Mouse (Mus musculus): ENCODE measurements around the gene Madd.

Madd gene

DNA sequence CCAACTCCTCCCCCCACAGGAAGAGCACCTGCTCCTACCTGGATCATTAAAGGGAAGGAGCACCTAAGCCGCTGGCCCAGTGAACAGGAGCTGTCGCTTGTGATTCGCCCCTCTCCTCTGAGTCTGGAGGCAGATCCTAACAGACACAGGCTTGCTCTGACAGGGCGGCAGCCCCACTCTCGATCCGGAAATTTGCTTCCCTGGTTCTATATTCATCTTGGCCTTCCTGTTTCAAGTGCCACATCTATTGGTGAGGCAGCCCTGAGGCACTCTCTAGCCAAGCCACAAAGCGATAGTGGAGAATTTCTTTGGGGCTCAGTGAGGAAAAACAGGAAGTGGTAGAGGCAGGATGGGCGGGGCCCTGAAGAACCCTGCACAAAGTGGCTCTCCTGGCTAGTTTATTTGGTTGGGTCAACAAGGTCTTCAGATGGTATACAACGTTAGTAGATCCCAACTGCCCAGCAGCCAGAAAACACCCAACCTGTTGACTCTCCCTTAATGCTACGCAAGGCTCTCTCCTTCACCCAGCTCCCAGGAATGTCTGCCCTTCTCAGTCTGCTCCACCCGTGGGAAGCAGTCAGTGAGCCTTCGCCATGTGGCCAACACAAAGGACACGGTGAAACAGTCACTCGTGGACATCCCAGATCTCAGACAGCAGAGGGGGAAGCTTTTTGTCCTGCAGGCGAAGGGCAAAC, at the start of gene Madd:
Madd (minus strand) TSS at position 127 of the 695 bp plus-strand sequence.
- peak; percentile 98 for DNase-seq (ENCODE audit: extremely low read depth, low read depth)

DNA sequence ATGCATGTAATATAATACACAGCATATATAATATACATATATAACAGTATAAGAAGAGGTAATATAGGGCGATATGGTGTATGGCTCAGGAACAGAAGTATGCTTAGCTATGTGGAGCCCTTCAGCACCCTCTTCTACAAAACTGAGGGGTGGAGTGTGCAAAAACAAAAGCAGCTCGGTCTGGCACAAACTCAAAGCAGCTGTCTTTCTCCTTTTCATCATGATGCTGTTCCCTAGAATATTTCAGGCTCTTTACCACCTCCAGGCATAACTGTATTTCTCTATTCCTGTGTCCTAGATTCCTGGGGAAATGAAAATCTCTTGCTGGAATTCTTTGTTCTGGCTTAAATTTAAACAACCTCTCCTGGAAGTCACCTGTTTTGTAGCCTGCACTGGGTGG, 46.1 kb upstream of the Madd start:
- no peak for DNase-seq (ENCODE audit: extremely low read depth, low read depth)

DNA sequence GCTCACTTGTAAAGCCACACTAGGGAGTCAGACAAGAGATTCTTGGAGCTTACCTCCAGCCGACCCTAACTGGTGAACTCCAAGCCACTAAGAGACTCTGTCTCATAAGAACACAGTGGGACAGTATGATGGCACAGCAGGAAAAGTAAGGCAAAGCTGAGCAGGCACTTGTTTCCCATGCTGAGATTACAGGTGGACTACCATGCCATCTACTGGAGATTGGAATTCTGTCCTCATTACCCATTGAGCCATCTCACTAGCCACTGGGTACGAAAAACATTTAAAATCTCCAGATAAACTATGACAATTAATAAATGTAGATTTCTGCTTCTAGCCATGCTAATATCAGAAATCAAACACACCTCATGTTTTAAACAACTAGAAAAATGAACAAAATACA, 40.0 kb upstream of the Madd start:
- no peak for DNase-seq (ENCODE audit: extremely low read depth, low read depth)

DNA sequence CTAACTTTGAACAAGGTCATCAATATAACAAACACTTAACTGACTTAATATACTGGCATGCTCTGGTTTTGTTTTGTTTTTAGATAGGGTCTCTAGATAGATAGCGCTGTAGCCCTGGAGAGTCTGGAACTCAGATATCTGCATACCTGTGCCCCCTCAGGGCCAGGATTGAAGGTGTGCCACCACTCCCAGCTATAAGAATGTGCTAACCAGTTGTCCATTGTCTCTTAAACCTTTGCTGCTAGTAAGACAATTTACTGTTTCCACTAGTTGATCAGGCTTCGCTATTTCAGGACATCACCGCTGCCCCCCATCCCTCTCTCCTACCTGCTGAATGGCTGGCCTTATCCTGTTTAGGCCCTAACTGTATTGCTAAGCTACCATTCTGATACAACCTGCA, 36.9 kb upstream of the Madd start:
- no peak for DNase-seq (ENCODE audit: extremely low read depth, low read depth)

DNA sequence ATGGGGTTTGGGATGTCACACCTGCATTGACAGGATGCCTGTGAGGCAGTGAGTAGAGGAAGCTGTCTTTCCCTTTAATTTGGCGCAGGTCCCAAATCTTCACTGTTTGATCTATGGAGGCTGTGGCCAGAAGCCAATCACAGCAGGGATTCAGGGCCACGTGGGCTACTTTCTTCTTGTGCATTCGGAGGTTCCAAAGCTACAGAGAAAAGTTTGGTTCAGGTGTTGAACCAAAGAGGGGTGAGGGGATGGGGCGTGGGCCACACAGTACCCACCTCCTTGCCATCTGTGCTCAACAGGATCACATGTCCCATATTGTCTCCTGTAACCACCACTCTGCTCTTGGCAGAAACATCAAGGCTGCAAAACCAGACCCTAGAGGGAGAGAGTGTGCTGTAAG, 33.4 kb upstream of the Madd start:
- no peak for DNase-seq (ENCODE audit: extremely low read depth, low read depth)

DNA sequence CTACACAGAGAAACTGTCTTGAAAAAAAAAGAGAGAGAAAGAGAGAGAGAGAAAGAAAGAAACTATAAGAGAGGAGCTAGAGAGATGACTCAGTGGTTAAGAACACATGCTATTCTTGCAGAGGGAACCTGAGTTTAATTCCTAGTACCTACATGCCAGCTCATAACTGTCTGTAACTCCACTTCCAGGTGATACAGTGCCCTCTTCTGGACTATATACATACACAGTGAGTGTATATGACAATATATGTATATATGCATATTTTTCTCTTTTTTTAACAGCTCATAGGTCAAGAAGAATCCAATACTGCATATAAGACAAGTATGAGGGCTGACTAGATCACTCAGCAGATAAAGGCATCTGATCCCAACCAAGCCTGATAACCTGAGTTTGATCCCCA, 29.7 kb upstream of the Madd start:
- no peak for DNase-seq (ENCODE audit: extremely low read depth, low read depth)

DNA sequence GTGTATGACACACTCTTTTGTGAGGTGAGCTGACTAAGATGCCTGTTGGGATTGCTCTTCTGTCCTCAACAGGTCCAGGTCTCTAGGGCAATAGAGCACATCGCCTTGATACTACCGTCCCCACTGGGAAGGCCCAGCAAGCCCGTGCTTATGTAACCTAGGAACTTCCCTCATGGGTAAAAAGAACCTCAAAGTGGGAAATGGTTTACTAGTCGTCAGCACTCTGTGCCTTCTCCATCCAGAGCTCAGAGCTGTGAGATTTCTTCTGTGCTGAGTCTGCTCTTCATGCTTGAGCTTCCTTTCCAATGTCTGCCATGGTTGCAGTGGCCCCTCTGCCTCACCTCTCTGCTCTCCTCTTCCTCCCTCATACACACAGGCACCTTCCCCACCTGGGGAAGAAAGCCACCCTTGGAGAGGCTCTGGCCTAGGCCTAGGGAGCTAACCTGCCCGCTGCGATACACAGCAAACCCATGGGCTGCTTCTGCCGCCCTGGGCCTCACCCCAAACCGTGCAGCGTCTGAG, 22.7 kb upstream of the Madd start:
- DNase-seq (ENCODE audit: extremely low read depth, low read depth) = no peak

DNA sequence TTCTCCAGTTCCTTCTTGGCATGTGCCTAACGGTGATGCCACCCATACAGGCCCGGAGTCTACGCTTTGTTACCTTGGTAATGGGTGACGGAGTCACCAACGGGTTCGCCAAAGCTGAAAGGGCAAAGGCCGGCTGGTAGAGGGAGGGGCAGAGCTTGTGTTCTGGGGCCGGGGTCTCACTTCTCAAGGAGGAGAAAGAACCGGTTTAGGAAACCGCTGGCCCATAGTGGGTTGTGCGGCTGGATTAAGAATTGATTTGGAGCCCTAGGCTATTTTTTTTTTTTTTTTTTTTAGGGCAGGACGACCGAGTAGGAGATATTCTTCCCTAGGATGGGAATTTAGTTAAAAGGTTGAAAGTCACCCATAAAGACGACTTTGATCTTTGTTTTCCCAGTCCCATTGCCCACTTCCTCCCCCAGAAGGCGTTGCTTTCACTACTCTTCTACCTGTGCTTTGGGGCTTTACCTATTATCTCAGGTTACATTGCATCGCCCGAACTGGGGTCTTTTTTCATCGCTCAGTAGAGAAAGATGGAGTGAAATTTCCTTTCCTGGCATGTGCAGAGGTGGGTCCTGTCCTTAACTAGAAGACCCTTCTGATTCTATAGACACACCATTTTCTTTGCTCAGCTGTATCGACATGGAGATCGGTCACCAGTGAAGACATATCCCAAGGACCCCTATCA, 19.5 kb upstream of the Madd start:
- DNase-seq (ENCODE audit: extremely low read depth, low read depth) = no peak

DNA sequence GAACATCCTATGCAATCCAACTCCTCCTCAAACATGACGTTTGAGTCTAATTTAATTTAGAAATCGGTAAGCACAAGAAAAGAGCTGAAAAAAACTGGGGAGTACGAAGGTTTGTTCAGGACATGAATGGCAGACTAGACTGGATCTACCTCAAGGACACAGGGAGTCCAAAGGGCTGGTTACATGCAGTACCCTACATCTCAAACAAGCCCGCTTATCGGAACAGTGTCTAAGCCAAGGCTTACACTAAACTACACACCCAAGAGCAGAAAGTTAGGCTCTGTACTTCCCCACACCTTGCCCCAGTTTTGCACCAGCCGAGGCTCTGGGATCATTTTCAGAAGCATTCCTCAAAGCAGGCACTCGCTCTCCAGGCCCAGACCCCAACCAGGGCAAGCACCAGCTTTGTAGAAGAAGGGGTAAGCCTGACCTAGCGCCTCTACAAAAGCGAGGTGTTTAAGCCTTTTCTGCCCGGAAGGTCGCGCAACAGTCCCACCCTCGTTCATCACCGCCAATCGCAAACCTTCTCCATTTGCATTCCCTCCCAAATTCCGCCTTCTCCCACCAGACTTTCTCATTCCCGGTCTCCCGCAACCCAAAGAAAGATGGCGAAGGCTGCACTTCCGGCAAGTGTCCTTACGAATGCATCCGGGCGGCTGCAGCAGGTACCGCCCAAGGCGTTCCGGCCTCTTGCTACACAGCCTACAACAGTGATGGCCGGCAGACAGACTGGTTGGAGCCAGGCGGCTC, 18.8 kb upstream of the Madd start, which contains the start of the genes Nr1h3 and Acp2:
Nr1h3 (minus strand) TSS at position 613 of the 750 bp plus-strand sequence.
Acp2 (plus strand) TSS at position 664 of the 750 bp plus-strand sequence.
- peak; percentile 89 for DNase-seq (ENCODE audit: extremely low read depth, low read depth)

DNA sequence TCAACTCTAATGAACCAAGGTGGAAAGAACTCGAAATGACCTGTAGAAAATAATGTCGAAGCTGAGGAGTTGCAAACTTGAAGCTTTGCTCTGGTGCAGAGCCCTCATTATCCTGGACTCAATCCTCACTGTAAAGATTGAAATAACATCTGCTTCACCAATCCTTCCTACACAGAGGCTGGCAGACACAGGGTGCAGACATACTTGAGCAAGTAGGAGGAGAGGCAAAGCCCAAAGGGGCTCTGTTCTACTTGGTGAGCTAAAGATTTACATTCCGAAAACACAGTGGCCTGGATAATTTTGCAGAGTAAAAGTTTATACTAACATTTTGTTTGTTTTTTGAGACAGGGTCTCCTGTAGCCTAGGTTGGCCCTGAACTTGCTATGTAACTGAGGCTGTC, 15.3 kb upstream of the Madd start:
- DNase-seq (ENCODE audit: extremely low read depth, low read depth) = no peak

DNA sequence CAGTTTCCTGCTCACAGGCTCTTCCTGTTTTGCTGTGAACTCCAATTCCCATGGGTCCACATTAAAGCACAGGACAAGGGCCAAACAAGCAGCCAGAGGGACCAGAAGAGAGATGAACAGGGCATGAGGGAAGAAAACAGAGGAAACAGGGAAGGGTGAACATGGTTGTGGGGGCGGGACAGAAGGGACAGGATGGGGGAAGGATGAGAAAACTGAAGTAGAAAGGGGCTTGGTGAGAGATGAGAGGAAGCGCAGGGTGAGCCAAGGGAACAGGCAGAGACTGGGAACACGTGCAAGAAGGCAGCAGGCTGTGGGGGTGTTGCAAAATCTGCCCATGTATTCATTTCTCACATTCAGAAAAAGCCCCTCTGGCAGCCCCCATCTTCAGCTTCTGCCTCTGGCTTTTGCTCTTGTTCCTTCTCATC, 13.0 kb upstream of the Madd start:
- no peak for DNase-seq (ENCODE audit: extremely low read depth, low read depth)

DNA sequence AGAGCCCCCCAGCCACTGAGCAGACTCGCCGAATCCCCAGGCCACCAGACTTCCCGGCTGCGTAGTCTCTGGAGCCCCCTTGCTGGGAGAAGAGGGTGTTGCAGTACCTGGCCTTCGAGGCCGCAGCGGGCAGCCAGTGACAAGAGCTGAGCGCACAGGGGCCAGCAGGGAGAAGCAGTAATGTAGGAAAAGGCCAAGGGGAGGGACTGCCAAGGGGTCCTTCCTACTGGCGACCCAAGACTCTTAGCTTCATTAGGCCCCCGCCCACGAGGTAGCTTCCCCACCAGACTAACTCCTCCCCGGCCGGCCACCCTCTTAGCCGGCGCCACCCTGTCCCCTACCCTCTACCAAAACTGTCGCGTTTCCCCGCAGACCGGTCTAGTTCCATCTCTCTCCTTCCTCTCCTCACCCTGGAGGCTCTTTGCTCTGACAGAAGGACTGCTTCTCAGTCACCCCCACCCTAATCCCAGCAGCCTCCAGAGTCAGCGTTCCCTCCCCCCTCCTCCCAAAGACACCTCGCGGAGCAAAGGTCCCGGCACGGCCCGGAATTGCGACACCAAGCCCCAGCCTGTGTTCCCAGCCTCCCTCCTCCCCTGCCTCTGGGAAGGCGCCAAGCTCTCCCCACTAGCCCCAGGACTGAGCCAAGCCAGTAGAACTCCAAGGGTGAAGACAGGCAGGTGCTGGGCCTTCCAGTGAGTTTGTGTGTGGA, 11.1 kb upstream of the Madd start:
- no peak for DNase-seq (ENCODE audit: extremely low read depth, low read depth)

DNA sequence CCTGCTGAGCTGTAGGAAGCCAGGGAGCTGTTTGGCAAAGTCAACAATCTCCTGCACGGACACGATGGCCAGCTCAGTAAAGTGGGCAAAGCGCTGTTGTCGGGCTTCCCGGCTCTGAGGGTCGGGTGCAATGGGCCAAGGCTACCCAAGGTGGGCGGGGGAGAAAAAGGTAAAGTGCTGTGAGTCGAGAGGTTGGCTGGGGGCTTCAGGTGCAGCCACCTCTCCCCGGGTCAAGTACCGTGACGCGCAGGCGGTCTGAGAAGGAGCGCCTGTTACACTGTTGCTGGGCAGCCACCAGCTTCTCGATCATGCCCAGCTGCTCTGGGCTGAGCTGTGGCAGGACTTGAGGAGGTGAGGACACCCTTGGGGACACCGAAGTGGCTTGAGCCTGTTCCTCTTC, 6.9 kb upstream of the Madd start:
- no peak for DNase-seq (ENCODE audit: extremely low read depth, low read depth)

DNA sequence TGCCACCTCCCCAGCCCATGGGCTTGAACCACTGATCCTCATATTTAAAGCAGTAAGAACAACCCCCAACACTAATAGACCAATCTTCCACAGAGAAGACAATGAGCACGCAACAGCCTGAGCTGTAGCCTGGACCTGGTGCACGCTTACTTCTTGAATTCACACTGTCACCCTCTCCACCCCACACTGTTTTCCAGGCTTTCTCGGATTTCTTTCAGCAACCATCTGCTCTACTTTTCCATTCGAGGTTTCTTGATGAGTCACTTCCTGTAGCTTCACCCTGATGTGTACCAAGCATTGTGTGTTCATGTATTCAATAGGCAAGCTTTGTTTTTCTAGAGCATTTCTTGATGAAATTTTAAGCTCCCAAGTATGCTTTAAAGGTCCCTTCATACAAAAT, 3.8 kb upstream of the Madd start:
- no peak for DNase-seq (ENCODE audit: extremely low read depth, low read depth)

DNA sequence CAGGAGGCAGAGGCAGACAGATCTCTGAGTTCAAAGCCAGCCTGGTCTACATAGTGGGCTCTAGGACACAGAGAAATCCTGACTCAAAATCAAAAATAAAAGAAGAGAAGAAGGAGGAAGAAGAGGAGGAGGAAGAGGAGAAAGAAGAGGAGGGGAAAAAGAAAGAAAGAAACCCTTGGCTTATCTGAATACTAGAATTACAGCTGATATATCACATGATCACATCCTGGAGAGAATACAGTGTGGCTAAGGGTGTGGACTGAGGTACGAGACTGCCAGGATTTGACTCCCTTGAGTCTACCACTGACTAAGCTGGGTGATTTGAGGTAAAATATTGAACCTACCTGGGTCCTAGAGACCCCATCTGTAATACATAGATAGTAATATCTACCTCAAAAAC, 2.6 kb upstream of the Madd start:
- DNase-seq (ENCODE audit: extremely low read depth, low read depth) = no peak

DNA sequence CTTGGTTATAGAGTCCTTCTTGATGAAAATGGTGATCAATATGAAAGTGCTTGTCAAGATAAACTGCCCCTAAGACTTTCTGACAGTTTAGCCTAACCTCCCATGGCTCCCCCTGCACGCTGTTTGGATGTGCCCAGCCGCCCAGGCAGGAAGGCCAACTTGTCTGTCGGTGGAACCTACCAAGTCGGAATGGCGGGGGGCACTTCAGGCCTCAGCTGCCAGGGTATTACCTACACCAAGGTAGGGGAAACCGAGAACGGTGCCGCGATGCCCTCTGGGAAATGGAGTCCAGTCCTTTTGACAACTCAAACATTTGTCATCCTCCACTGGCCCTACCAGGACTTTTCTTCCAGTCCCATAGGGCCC, 506 bp downstream of the Madd start:
- peak; percentile 97 for DNase-seq (ENCODE audit: extremely low read depth, low read depth)

DNA sequence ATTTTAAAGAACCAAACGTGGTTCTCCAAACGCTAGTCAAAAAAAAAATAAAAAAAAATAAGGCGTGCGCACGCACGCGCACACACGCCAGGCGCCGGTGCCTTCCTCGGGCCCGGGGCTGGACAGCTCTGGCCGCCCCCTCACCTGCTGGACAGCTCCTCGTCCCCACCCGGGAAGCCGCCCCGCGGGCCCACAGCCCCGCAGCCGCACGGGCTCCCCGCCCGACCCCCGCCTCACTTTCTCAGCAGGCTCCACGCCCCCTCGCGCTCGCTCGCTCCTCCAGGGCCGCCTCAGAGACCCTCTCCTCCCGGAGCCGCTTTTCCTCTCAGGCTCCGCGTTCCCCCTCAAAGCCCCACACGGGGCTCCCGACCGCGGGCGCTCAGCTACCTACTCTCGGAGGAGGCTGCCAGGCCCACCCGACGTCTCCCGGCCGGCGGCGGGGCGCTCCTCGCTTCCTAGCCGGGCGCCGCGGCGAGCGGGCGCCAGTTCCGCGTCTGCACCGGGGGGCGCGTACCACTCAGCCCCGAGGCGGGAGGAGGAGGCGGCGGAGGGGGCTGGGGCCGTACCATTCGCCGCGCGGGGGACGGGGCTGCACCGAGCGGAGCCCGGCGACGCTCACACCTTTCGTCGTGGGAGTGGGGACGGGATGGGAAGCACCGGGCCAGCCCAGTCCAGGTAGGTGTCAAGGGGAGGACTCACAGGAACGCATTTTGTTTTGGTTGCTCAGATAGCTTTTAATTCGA, 1.1 kb downstream of the Madd start:
- no peak for DNase-seq (ENCODE audit: extremely low read depth, low read depth)

DNA sequence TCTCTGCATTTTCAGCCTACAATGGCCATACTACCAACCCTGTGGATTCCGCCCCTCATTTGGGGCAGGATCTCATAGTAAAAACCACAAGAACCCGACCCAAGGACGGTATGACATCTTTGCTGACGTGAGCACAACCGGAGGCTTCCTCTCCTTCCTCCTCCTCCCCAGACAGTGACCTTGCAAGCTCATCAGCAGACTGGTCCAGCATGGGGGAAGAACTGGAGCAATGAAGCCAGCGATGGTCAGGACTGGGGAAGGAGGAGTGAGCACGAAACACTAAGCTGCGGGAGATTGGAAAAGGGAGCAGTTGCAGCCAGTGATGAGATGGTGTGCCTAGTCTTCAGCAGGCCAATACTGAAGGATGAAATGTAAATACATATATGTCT, 1.6 kb downstream of the Madd start:
- no peak for DNase-seq (ENCODE audit: extremely low read depth, low read depth)

DNA sequence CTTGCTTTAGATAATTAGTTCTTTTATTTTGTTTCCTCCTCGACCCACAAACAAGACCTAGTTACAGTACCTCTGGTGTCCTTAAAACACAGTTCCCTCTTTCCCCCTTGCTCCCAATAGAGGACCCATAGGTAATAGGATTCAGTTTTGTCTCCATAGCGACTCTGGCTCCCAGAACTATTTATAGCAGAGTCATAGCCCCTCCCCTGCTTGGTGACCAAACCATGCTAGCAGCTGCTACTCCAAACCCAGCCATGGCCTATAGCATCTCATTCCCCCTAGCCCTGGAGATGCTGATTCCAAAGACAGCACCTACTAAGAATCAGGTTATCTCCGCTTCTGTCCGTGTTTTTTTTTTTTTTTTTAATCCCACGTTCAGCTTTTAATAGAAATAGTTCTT, 2.9 kb downstream of the Madd start:
- no peak for DNase-seq (ENCODE audit: extremely low read depth, low read depth)

DNA sequence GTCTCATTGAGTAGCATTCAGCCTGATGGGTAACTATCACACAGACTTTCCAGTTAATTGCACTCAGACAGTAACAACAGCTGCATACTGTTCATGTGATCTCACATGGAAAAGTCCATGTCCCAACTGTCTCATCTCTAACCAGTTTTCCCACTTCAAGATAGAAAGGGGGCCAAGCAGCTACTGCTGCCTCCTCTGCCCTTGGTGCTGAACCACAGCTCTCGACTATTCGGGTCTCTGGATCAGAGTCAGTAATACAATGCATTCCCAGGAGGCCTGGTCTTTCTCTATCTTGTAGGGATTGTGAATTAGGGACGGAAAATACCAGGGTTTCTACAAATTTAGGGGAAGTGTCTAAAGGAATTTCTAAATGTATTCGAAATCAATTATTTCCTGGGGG, 3.8 kb downstream of the Madd start:
- no peak for DNase-seq (ENCODE audit: extremely low read depth, low read depth)

DNA sequence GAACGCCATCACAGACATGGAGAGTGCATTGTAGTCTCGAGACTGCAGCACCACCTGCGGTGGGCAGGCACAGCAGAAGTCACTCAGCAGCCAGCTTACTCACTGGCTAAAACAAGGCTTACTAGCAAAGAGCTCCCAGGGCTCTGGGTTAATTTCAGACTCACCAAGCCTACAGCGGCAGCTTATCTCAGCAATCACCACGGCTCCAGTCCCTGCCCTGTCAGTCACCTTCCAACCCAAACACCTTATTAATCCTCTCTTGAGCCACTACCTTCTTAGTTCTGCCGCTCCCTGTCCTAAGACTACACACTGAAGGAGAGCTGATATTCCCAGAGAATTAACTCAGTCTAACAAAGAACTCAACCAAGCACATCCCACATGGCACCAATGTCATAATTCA, 7.4 kb downstream of the Madd start:
- no peak for DNase-seq (ENCODE audit: extremely low read depth, low read depth)
